Mouse (Mus musculus) C3H10T1/2 (cell line): ENCODE results near the gene Rdm1. TPM values are rescaled to one million over a fixed set of nuclear protein-coding genes. Genes with fewer than 3 reads are reported as not detected.

ENCODE experiments used
- polyA plus RNA-seq, 2 experiments: library from polyadenylated mRNA; unstranded; fragments of >200 nt; fragmentation: generic; extraction: Trizol; gene quantifications; one replicate each; pipeline ENCODE4 v1.2.1; 2012; ENCODE audit warnings: missing spikeins in 2 of 2

The Rdm1 gene
- 10 to 100 TPM; 25.2 to 58.0 TPM for polyA plus RNA-seq

GRCm38 (mm10) chr11:101626995-101627856, at the start of gene Rdm1:
Rdm1 (plus strand) TSS chr11:101627195.

GRCm38 (mm10) chr11:101582054-101583035, 44.6 kb upstream of the Rdm1 start, which contains the start of gene Tmem106a:
Tmem106a (plus strand) TSS chr11:101582242.

GRCm38 (mm10) chr11:101599156-101599555, 27.8 kb upstream of the Rdm1 start, which contains the start of gene Gm11634:
Gm11634 (minus strand) TSS chr11:101599256.

GRCm38 (mm10) chr11:101664825-101665635, 38.0 kb downstream of the Rdm1 start, which contains the start of gene Arl4d:
Arl4d (plus strand) TSS chr11:101665541.

Other genes with a start within 250 kb of the Rdm1 start
- gene Aarsd1, start 209.6 kb upstream of the Rdm1 start, polyA plus RNA-seq, result 100 to 1,000 TPM in 1 of 2 experiments, 10 to 100 TPM in 1; 55.6 to 118 TPM
- 10 to 100 TPM in 1 of 2 experiments, 1 to 10 TPM in 1; 6.0 to 10.4 TPM for gene Gm27029, start 202.4 kb upstream of the Rdm1 start, polyA plus RNA-seq
- gene Rundc1, start 202.1 kb upstream of the Rdm1 start, polyA plus RNA-seq, result 10 to 100 TPM in 1 of 2 experiments, 1 to 10 TPM in 1; 7.1 to 24.8 TPM
- gene Ptges3l, start 201.9 kb upstream of the Rdm1 start, polyA plus RNA-seq, result 10 to 100 TPM in 1 of 2 experiments, 1 to 10 TPM in 1; 8.2 to 25.9 TPM
- 1,000 to 10,000 TPM; 3,424 to 4,212 TPM for gene Rpl27, start 184.9 kb upstream of the Rdm1 start, polyA plus RNA-seq
- gene Ifi35, start 178.8 kb upstream of the Rdm1 start, polyA plus RNA-seq, result 10 to 100 TPM; 38.1 to 78.1 TPM
- gene Rnd2, start 162.2 kb upstream of the Rdm1 start, polyA plus RNA-seq, result 10 to 100 TPM; 41.4 to 62.3 TPM
- gene Vat1, start 161.0 kb upstream of the Rdm1 start, polyA plus RNA-seq, result 100 to 1,000 TPM; 270 to 433 TPM
- 1 to 10 TPM in 1 of 2 experiments, under 1 TPM in 1; 0.53 to 2.7 TPM for gene Brca1, start 75.2 kb upstream of the Rdm1 start, polyA plus RNA-seq
- 10 to 100 TPM in 1 of 2 experiments, 1 to 10 TPM in 1; 3.3 to 49.8 TPM for gene Nbr1, start 75.0 kb upstream of the Rdm1 start, polyA plus RNA-seq
- 10 to 100 TPM in 1 of 2 experiments, 1 to 10 TPM in 1; 4.5 to 21.6 TPM for gene Tmem106a, start 45.0 kb upstream of the Rdm1 start, polyA plus RNA-seq
- gene Gm11634, start 27.9 kb upstream of the Rdm1 start, polyA plus RNA-seq, result not detected
- 1 to 10 TPM; 1.4 to 1.5 TPM for gene Arl4d, start 38.3 kb downstream of the Rdm1 start, polyA plus RNA-seq
- gene Dhx8, start 105.7 kb downstream of the Rdm1 start, polyA plus RNA-seq, result 10 to 100 TPM in 1 of 2 experiments, 1 to 10 TPM in 1; 8.0 to 23.3 TPM
- 100 to 1,000 TPM in 1 of 2 experiments, 1 to 10 TPM in 1; 7.3 to 119 TPM for gene Etv4, start 158.2 kb downstream of the Rdm1 start, polyA plus RNA-seq